Mouse (Mus musculus) monocyte, adult 5-6 weeks (primary cell): ENCODE data around the gene Znrf4. TPM values are rescaled to one million over a fixed set of nuclear protein-coding genes. Genes with fewer than 3 reads are reported as not detected.

Experiments used
- ATAC-seq: fragments of 153-309, 156-312 bp; replicated peaks from 2 replicates; pipeline ENCODE4 v1.8.0; 2017; ENCODE audit warnings: mild to moderate bottlenecking; ENCODE audit not compliant: low TSS enrichment, insufficient number of reproducible peaks, severe bottlenecking, poor library complexity, low FRiP score
- total RNA-seq: library from RNA; stranded (forward); fragments of 200-1000, 200-491, 200-594 nt; gene quantifications from 3 replicates; pipeline ENCODE4 v1.2.3, GENCODE M21; 2017

Gene Znrf4
- total RNA-seq = not detected in 3 replicates

GRCm38 (mm10) chr17:56512310-56512709 is at the start of gene Znrf4:
Znrf4 (minus strand) TSS chr17:56512431.
- no peak for ATAC-seq

- ATAC-seq = no peak
Observed at GRCm38 (mm10) chr17:56561866-56562265, 49.6 kb upstream of the Znrf4 start.

GRCm38 (mm10) chr17:56560131-56560530 is 47.9 kb upstream of the Znrf4 start:
- ATAC-seq = no peak

GRCm38 (mm10) chr17:56559386-56559785 is 47.2 kb upstream of the Znrf4 start:
- no peak for ATAC-seq

GRCm38 (mm10) chr17:56558448-56558847 is 46.2 kb upstream of the Znrf4 start:
- ATAC-seq = no peak; the same call in 1 of the 2 replicates

- ATAC-seq = no peak
Observed at GRCm38 (mm10) chr17:56554122-56554551, 41.9 kb upstream of the Znrf4 start, which contains the start of gene Gm20219. Gm20219 (minus strand) TSS chr17:56554387.

GRCm38 (mm10) chr17:56552781-56553363 is 40.6 kb upstream of the Znrf4 start:
- peak; percentile 78 for ATAC-seq

GRCm38 (mm10) chr17:56551841-56552581 is 39.8 kb upstream of the Znrf4 start:
- no peak for ATAC-seq

GRCm38 (mm10) chr17:56550784-56551475 is 38.7 kb upstream of the Znrf4 start:
- ATAC-seq = no peak

- ATAC-seq = no peak
Observed at GRCm38 (mm10) chr17:56548605-56549105, 36.4 kb upstream of the Znrf4 start.

- no peak for ATAC-seq
Observed at GRCm38 (mm10) chr17:56547846-56548604, 35.8 kb upstream of the Znrf4 start.

- no peak for ATAC-seq
Observed at GRCm38 (mm10) chr17:56547116-56547845, 35.0 kb upstream of the Znrf4 start.

- no peak for ATAC-seq
Observed at GRCm38 (mm10) chr17:56546576-56546975, 34.3 kb upstream of the Znrf4 start.

- no peak for ATAC-seq
Observed at GRCm38 (mm10) chr17:56545945-56546344, 33.7 kb upstream of the Znrf4 start.

GRCm38 (mm10) chr17:56544699-56545387 is 32.6 kb upstream of the Znrf4 start:
- ATAC-seq = no peak

- no peak for ATAC-seq
Observed at GRCm38 (mm10) chr17:56543684-56544224, 31.5 kb upstream of the Znrf4 start.

- ATAC-seq = no peak
Observed at GRCm38 (mm10) chr17:56542736-56543135, 30.5 kb upstream of the Znrf4 start.
